Mouse (Mus musculus) MEL (cell line): ENCODE results near the gene Nisch.

Source experiments
- CTCF ChIP-seq, 3 experiments: IDR thresholded peaks in 2 of 3; conservative IDR thresholded peaks in 1 of 3; 2 replicates each; pipeline ENCODE4 v1.5.1; 2011 to 2012; ENCODE audit warnings: low read length in 3 of 3, low read depth in 2 of 3, mild to moderate bottlenecking in 2 of 3, improper control_type of control experiment in 1 of 3, inconsistent platforms in 1 of 3, mixed read lengths in 1 of 3, moderate library complexity in 1 of 3; ENCODE audit not compliant: control insufficient read depth in 1 of 3, insufficient read depth in 1 of 3, poor library complexity in 1 of 3, severe bottlenecking in 1 of 3
- MAX ChIP-seq: IDR thresholded peaks from 2 replicates; pipeline ENCODE4 v1.6.1; 2011; ENCODE audit warnings: low read length, improper control_type of control experiment
- POLR2A ChIP-seq, 2 experiments: IDR thresholded peaks; 2 replicates each; pipeline ENCODE4 v1.6.1; 2011 to 2012; ENCODE audit warnings: low read length in 2 of 2, mild to moderate bottlenecking in 2 of 2, control low read depth in 1 of 2, improper control_type of control experiment in 1 of 2, low read depth in 1 of 2, moderate library complexity in 1 of 2; ENCODE audit not compliant: control insufficient read depth in 1 of 2, insufficient read depth in 1 of 2, poor library complexity in 1 of 2
- POLR2AphosphoS2 ChIP-seq: IDR thresholded peaks from 2 replicates; pipeline ENCODE4 v1.6.1; 2011; ENCODE audit warnings: low read length, improper control_type of control experiment
- ZC3H11A ChIP-seq: IDR thresholded peaks from 2 replicates; pipeline ENCODE4 v1.6.1; 2012; ENCODE audit warnings: low read depth, mild to moderate bottlenecking, inconsistent platforms, low read length, improper control_type of control experiment

- TF ChIP-seq POLR2AphosphoS2 (no peak), POLR2A (IDR thresholded peaks at IDR 0.05; ENCODE audit: control insufficient read depth in 1 of 2, insufficient read depth in 1 of 2, low read depth in 1 of 2, low read length in 2 of 2, poor library complexity in 1 of 2) (no peak), CTCF (IDR thresholded peaks at IDR 0.05 in 2 of 3, conservative IDR thresholded peaks at IDR 0.05 in 1 of 3; ENCODE audit: control insufficient read depth in 1 of 3, insufficient read depth in 1 of 3, low read depth in 2 of 3, low read length in 3 of 3, poor library complexity in 1 of 3, severe bottlenecking in 1 of 3) (no peak), ZC3H11A (no peak), MAX (no peak)
Measured at GRCm38 (mm10) chr14:31186656-31187055, 30.1 kb downstream of the Nisch start.
